Mouse (Mus musculus) C2C12 (cell line): ENCODE results near the gene Myo3b. TPM values are rescaled to one million over a fixed set of nuclear protein-coding genes. Genes with fewer than 3 reads are reported as not detected.

ENCODE experiments used
- H3K27me3 ChIP-seq: one replicate; pipeline ENCODE4 v1.6.1; 2011; ENCODE audit not compliant: control insufficient read depth, insufficient read depth, insufficient read length
- H3K36me3 ChIP-seq: one replicate; pipeline ENCODE4 v1.6.1; 2011; ENCODE audit not compliant: control insufficient read depth, insufficient read depth
- H3K4me3 ChIP-seq: one replicate; pipeline ENCODE4 v1.5.1; 2011; ENCODE audit warnings: mild to moderate bottlenecking, control low read depth; ENCODE audit not compliant: poor library complexity, insufficient read depth, severe bottlenecking
- H3K79me2 ChIP-seq: one replicate; pipeline ENCODE4 v1.6.1; 2011; ENCODE audit not compliant: control insufficient read depth, insufficient read depth
- H3K79me3 ChIP-seq: one replicate; pipeline ENCODE4 v1.6.1; 2011; ENCODE audit warnings: low read depth, control low read depth
- H3ac ChIP-seq: one replicate; pipeline ENCODE3; 2011; ENCODE audit warnings: low read depth; ENCODE audit not compliant: control insufficient read depth, insufficient read length
- CEBPB ChIP-seq: IDR thresholded peaks from one replicate; pipeline ENCODE4 v1.6.1; 2011; ENCODE audit warnings: low read depth, mild to moderate bottlenecking, control low read depth, moderate library complexity
- CTCF ChIP-seq: IDR thresholded peaks from one replicate; pipeline ENCODE4 v1.5.1; 2011; ENCODE audit not compliant: control insufficient read depth, insufficient read depth, insufficient read length
- FOSL1 ChIP-seq: IDR thresholded peaks from one replicate; pipeline ENCODE4 v1.8.0; 2011; ENCODE audit warnings: mild to moderate bottlenecking, low read length; ENCODE audit not compliant: poor library complexity, insufficient read depth, severe bottlenecking
- MAX ChIP-seq: IDR thresholded peaks from one replicate; pipeline ENCODE4 v1.6.1; 2011; ENCODE audit warnings: mild to moderate bottlenecking, control low read depth
- MYOD1 ChIP-seq: IDR thresholded peaks from one replicate; pipeline ENCODE4 v1.6.1; 2011; ENCODE audit warnings: low read depth; ENCODE audit not compliant: control insufficient read depth, insufficient read length
- MYOG ChIP-seq: IDR thresholded peaks from one replicate; pipeline ENCODE4 v1.6.1; 2011; ENCODE audit not compliant: control insufficient read depth, insufficient read length; ENCODE audit errors: extremely low read depth
- USF1 ChIP-seq: IDR thresholded peaks from one replicate; pipeline ENCODE4 v1.6.1; 2011; ENCODE audit warnings: low read depth, mild to moderate bottlenecking, control low read depth, moderate library complexity
- polyA plus RNA-seq: library from polyadenylated mRNA; unstranded; fragments of >200 nt; fragmentation: generic; extraction: Trizol; gene quantifications from one replicate; pipeline ENCODE4 v1.2.1, GENCODE M21; 2012; ENCODE audit warnings: missing spikeins

Gene Myo3b
- polyA plus RNA-seq, 1 experiment = 0.11 TPM

GRCm38 (mm10) chr2:70339061-70339460 lies 300.1 kb downstream of the Myo3b start:
- TF ChIP-seq MYOD1 (no peak), FOSL1 (no peak), CEBPB (no peak), MAX (no peak), USF1 (no peak), CTCF (no peak), MYOG (no peak)
- no peaks in the 10 kb centered on the region for H3K79me3 ChIP-seq
- H3ac ChIP-seq = no peak overlapping the region
- H3K27me3 ChIP-seq = no peaks in the 10 kb centered on the region
- H3K36me3 ChIP-seq = no peaks in the 10 kb centered on the region
- H3K4me3 ChIP-seq = no peak overlapping the region
- no peaks in the 10 kb centered on the region for H3K79me2 ChIP-seq

- Histone ChIP-seq H3K79me2 (no peaks in the 10 kb centered on the region), H3ac (no peak overlapping the region), H3K36me3 (no peaks in the 10 kb centered on the region), H3K4me3 (no peak overlapping the region), H3K27me3 (peaks cover 3% of the 10 kb centered on the region), H3K79me3 (no peaks in the 10 kb centered on the region)
- no peak for TF ChIP-seq MAX
- no peak for TF ChIP-seq USF1
- TF ChIP-seq FOSL1 = no peak
- no peak for TF ChIP-seq MYOD1
- TF ChIP-seq MYOG = no peak
- no peak for TF ChIP-seq CEBPB
- no peak for TF ChIP-seq CTCF
Observed at GRCm38 (mm10) chr2:70339501-70339900, 300.6 kb downstream of the Myo3b start.

- Histone ChIP-seq H3K27me3 (peaks cover 7% of the 10 kb centered on the region), H3K36me3 (no peaks in the 10 kb centered on the region), H3K4me3 (no peak overlapping the region), H3ac (no peak overlapping the region), H3K79me3 (no peaks in the 10 kb centered on the region), H3K79me2 (no peaks in the 10 kb centered on the region)
- TF ChIP-seq USF1 (no peak), CTCF (no peak), MYOD1 (no peak), FOSL1 (no peak), MYOG (no peak), MAX (no peak), CEBPB (no peak)
Observed at GRCm38 (mm10) chr2:70340224-70340623, 301.3 kb downstream of the Myo3b start.

- TF ChIP-seq USF1 (no peak), MYOG (no peak), CEBPB (no peak), MYOD1 (no peak), MAX (no peak), FOSL1 (no peak), CTCF (no peak)
- Histone ChIP-seq H3K79me2 (no peaks in the 10 kb centered on the region), H3ac (no peak overlapping the region), H3K79me3 (no peaks in the 10 kb centered on the region), H3K36me3 (no peaks in the 10 kb centered on the region), H3K27me3 (peaks cover 9% of the 10 kb centered on the region), H3K4me3 (no peak overlapping the region)
Observed at GRCm38 (mm10) chr2:70345126-70345525, 306.2 kb downstream of the Myo3b start.

DNA sequence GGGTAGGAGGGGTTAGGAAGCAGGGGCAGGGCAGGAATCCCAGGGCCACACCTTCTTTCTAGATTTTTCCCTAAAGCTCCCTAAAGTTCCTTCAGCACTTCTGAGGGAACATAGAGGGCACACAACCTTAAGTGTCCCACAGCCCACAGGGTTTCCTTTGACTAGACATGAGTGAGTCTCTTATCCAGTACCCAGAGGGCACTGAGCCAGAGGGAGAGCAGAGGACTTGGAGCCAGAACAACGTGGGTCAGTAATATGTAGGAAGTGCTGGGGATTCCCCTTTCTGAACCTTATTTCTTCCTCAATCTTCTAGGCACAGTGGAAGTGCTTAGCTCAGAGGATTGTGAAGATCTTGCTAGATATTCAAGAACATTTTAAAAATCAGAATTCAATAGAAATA lies 308.6 kb downstream of the Myo3b start:
- no peak overlapping the region for H3K4me3 ChIP-seq
- H3K79me2 ChIP-seq = no peaks in the 10 kb centered on the region
- no peaks in the 10 kb centered on the region for H3K79me3 ChIP-seq
- no peak overlapping the region for H3ac ChIP-seq
- H3K27me3 ChIP-seq = peaks cover 15% of the 10 kb centered on the region
- no peaks in the 10 kb centered on the region for H3K36me3 ChIP-seq
- TF ChIP-seq MYOG (no peak), CTCF (no peak), MYOD1 (no peak), CEBPB (no peak), MAX (no peak), USF1 (no peak), FOSL1 (no peak)

GRCm38 (mm10) chr2:70348793-70349553 lies 310.0 kb downstream of the Myo3b start:
- no peak for TF ChIP-seq MYOD1
- TF ChIP-seq MYOG = no peak
- TF ChIP-seq USF1 = no peak
- no peak for TF ChIP-seq CEBPB
- no peak for TF ChIP-seq MAX
- H3K4me3 ChIP-seq = no peak overlapping the region
- no peaks in the 10 kb centered on the region for H3K36me3 ChIP-seq
- no peaks in the 10 kb centered on the region for H3K79me2 ChIP-seq
- no peak overlapping the region for H3ac ChIP-seq
- H3K27me3 ChIP-seq = peaks cover 15% of the 10 kb centered on the region
- H3K79me3 ChIP-seq = no peaks in the 10 kb centered on the region
